Mouse (Mus musculus) stomach, postnatal 0 days (tissue): ENCODE data around the gene Psmc5.
"Not testable (repeated sequence)": the region's sequence is repeated elsewhere in the genome, so short reads cannot be mapped to it uniquely, and the experiment has no call there.

Source experiments
- CTCF ChIP-seq: IDR thresholded peaks from 2 replicates; pipeline ENCODE4 v1.5.1; 2016; ENCODE audit warnings: antibody characterized with exemption, low read depth, mild to moderate bottlenecking, moderate library complexity
- EP300 ChIP-seq: optimal IDR thresholded peaks from 2 replicates; pipeline ENCODE3; 2016; ENCODE audit warnings: antibody characterized with exemption

- peak; percentile 49 for TF ChIP-seq CTCF
- not testable (repeated sequence) for TF ChIP-seq EP300
Measured at GRCm38 (mm10) chr11:106233978-106234377, 22.0 kb upstream of the Psmc5 start.
